Mouse (Mus musculus) kidney, embryonic 14.5 days (tissue): Measurements from ENCODE around the gene Tma16. TPM values are rescaled to one million over a fixed set of nuclear protein-coding genes. Genes with fewer than 3 reads are reported as not detected.

Experiments
- ATAC-seq: fragments of 200-750 bp; cut with Nextera tagmentation; 2 replicates; pipeline ENCODE4 v1.8.0; 2017; ENCODE audit warnings: moderate number of reproducible peaks, mild to moderate bottlenecking, moderate TSS enrichment, moderate library complexity; ENCODE audit not compliant: low FRiP score, low TSS enrichment
- H3K27ac ChIP-seq: fragments of 300-500 bp; sonication (generic); 2 replicates; pipeline ENCODE4 v1.5.1; 2014; ENCODE audit warnings: low read depth, mild to moderate bottlenecking, low read length, moderate library complexity, mixed read lengths
- H3K27me3 ChIP-seq: fragments of 300-500 bp; sonication (generic); 2 replicates; pipeline ENCODE4 v1.6.1; 2014; ENCODE audit warnings: mild to moderate bottlenecking, low read length; ENCODE audit not compliant: control insufficient read depth, insufficient read depth
- H3K36me3 ChIP-seq: fragments of 300-500 bp; sonication (generic); 2 replicates; pipeline ENCODE4 v1.6.1; 2014; ENCODE audit warnings: low read length, mixed read lengths; ENCODE audit not compliant: control insufficient read depth, insufficient read depth
- H3K4me1 ChIP-seq: fragments of 300-500 bp; sonication (generic); 2 replicates; pipeline ENCODE4 v1.6.1; 2014; ENCODE audit warnings: low read length, mixed read lengths; ENCODE audit not compliant: control insufficient read depth, insufficient read depth
- H3K4me2 ChIP-seq: fragments of 300-500 bp; sonication (generic); replicated peaks from 2 replicates; pipeline ENCODE4 v1.6.1; 2014; ENCODE audit warnings: low read depth, mild to moderate bottlenecking, low read length
- H3K4me3 ChIP-seq: fragments of 300-500 bp; sonication (generic); 2 replicates; pipeline ENCODE4 v1.5.1; 2014; ENCODE audit warnings: mild to moderate bottlenecking, low read length
- H3K9ac ChIP-seq: fragments of 300-500 bp; sonication (generic); 2 replicates; pipeline ENCODE4 v1.6.1; 2014; ENCODE audit warnings: low read depth, mild to moderate bottlenecking, low read length, moderate library complexity
- H3K9me3 ChIP-seq: fragments of 300-500 bp; sonication (generic); 2 replicates; pipeline ENCODE4 v1.6.1; 2016; ENCODE audit warnings: low read length; ENCODE audit not compliant: control insufficient read depth
- WGBS: fragments of 180-500 bp; shearing (Covaris S2); extraction: QIAGEN DNeasy Blood & Tissue Kit; methylation state at CpG from one replicate; pipeline ENCODE4 v1.1.7; 2014; 5-methylcytosine and 5-hydroxymethylcytosine counted together
- polyA plus RNA-seq: library from polyadenylated mRNA; unstranded; fragments of >200 nt; fragmentation: Nextera tagmentation; extraction: Ambion mirVana; gene quantifications from 2 replicates; pipeline ENCODE4 v1.2.1, GENCODE M21; 2014

Gene Tma16
- polyA plus RNA-seq, 1 experiment from 2014 or later = 18.3 TPM

GRCm38 (mm10) chr8:66488556-66488955, 2.2 kb upstream of the Tma16 start:
- Histone ChIP-seq H3K4me2 (no peak overlapping the region), H3K27ac (no peak overlapping the region), H3K9me3 (no peaks in the 10 kb centered on the region), H3K36me3 (no peaks in the 10 kb centered on the region), H3K9ac (no peak overlapping the region), H3K27me3 (no peaks in the 10 kb centered on the region), H3K4me3 (no peak overlapping the region), H3K4me1 (no peaks in the 10 kb centered on the region)
- ATAC-seq = no peak
- 54% methylated on average over 3 of the region's 3 CpGs for WGBS

DNA sequence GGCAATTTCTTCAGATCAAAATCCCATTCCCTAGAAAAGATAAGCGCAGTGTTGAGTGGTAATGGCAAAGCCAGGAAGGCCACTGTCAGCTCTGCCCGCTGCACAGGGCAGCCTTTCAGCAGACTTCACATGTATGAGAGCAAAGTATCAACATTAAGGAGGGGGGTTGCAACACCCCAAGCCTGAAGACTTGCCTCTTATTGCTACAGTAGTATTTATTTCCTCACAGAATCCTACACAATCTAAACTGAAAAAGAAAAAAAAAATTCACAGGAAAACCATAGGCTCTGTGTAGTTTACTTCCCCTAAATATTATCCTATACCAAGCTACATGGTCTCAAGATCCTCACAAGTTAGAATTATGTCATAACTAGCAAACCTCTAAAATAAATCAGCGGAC, 9.4 kb downstream of the Tma16 start:
- no peak overlapping the region for H3K4me3 ChIP-seq
- no peak overlapping the region for H3K4me2 ChIP-seq
- no peaks in the 10 kb centered on the region for H3K27me3 ChIP-seq
- 93% methylated on average over 3 of the region's 3 CpGs for WGBS
- no peak overlapping the region for H3K27ac ChIP-seq
- ATAC-seq = no peak
- H3K36me3 ChIP-seq = peaks cover 54% of the 10 kb centered on the region
- no peak overlapping the region for H3K9ac ChIP-seq
- H3K9me3 ChIP-seq = no peaks in the 10 kb centered on the region
- no peaks in the 10 kb centered on the region for H3K4me1 ChIP-seq

DNA sequence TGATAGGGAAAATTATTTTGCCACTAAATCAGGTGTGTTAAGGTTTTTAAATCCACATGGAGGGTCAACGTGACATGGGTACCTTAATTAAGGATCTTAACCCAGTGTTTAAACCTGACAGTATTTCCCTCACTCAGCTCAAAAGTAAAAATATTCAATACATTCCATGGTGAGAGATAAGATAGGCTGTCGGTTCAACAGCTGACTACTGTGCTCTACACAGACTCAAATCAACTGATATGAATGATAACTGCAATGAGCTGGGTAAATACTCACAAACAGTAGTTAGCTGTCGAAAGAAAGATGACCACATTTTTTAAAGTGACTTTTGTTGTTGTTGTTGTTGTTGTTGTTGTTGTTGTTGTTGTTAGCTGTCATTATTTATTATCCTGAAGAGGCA, 16.5 kb downstream of the Tma16 start:
- 88% methylated on average over 3 of the region's 3 CpGs for WGBS
- no peak for ATAC-seq
- H3K4me3 ChIP-seq = no peak overlapping the region

DNA sequence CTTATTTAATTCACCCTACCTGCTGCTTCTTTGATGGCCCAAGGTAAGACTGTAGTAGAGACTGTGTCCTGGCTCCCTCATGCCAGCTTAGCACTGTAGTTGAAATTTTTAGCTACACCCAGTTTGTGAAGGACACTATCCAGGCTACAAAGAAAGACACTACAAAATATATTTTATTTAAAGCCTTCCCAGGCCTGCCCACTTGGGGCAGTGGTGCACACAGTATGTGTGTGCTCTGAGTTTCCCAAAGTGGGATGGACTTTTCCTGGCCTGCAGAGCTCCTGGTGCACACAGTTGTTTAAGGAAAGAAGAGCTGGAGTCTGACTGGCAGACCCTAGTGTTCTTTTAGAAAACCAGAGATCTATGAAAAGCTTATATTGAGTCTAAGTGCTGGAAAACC, 29.3 kb downstream of the Tma16 start:
- H3K4me2 ChIP-seq = no peak overlapping the region
- no peak overlapping the region for H3K4me3 ChIP-seq
- no peak for ATAC-seq
- H3K27me3 ChIP-seq = no peaks in the 10 kb centered on the region
- no peak overlapping the region for H3K9ac ChIP-seq
- no peaks in the 10 kb centered on the region for H3K4me1 ChIP-seq
- H3K36me3 ChIP-seq = no peaks in the 10 kb centered on the region
- H3K9me3 ChIP-seq = no peaks in the 10 kb centered on the region
- no peak overlapping the region for H3K27ac ChIP-seq

More for the DNA sequence above, 16.5 kb downstream of the Tma16 start:
- Histone ChIP-seq H3K9me3 (no peaks in the 10 kb centered on the region), H3K9ac (no peak overlapping the region), H3K4me1 (no peaks in the 10 kb centered on the region), H3K36me3 (no peaks in the 10 kb centered on the region; the same call in 1 of the 2 replicates), H3K4me2 (no peak overlapping the region), H3K27ac (no peak overlapping the region), H3K27me3 (no peaks in the 10 kb centered on the region)

- no peak for ATAC-seq
- 31% methylated on average over 5 of the region's 5 CpGs for WGBS
- no peaks in the 10 kb centered on the region for H3K9me3 ChIP-seq
- H3K36me3 ChIP-seq = no peaks in the 10 kb centered on the region
- H3K27me3 ChIP-seq = no peaks in the 10 kb centered on the region
- H3K27ac ChIP-seq = no peak overlapping the region
- no peaks in the 10 kb centered on the region for H3K4me1 ChIP-seq
- no peak overlapping the region for H3K9ac ChIP-seq
- no peak overlapping the region for H3K4me2 ChIP-seq
- H3K4me3 ChIP-seq = no peak overlapping the region
Observed at GRCm38 (mm10) chr8:66450691-66451090, 35.6 kb downstream of the Tma16 start.

DNA sequence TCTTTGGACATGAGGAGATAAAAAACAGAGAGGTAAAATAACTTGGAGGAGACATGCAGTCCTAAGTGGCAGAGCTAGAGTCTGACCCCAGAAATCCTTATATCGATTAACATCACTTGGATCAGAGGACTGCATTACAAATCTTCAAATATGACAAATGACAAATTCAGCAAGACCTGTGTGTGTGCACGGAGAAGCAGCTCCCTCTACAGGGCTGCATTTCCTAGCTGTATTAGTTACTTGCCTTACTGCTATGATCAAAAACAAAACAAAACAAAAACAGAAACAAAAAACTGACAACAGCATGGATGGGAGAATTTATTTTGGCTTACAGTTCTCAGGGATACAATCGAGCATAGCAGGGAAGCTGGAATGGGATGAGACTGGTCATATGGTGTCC, 41.0 kb downstream of the Tma16 start:
- WGBS = 79% methylated on average over 3 of the region's 3 CpGs
- no peak overlapping the region for H3K4me2 ChIP-seq
- no peak overlapping the region for H3K4me3 ChIP-seq
- H3K4me1 ChIP-seq = no peaks in the 10 kb centered on the region
- ATAC-seq = no peak
- no peak overlapping the region for H3K27ac ChIP-seq
- no peaks in the 10 kb centered on the region for H3K27me3 ChIP-seq
- no peaks in the 10 kb centered on the region for H3K36me3 ChIP-seq
- H3K9ac ChIP-seq = no peak overlapping the region
- no peaks in the 10 kb centered on the region for H3K9me3 ChIP-seq

GRCm38 (mm10) chr8:66444141-66444540, 42.2 kb downstream of the Tma16 start:
- H3K4me2 ChIP-seq = no peak overlapping the region
- no peaks in the 10 kb centered on the region for H3K4me1 ChIP-seq
- no peaks in the 10 kb centered on the region for H3K9me3 ChIP-seq
- no peaks in the 10 kb centered on the region for H3K36me3 ChIP-seq
- WGBS = 77% methylated on average over 5 of the region's 5 CpGs
- H3K27ac ChIP-seq = no peak overlapping the region
- H3K27me3 ChIP-seq = no peaks in the 10 kb centered on the region
- ATAC-seq = no peak
- H3K4me3 ChIP-seq = no peak overlapping the region
- H3K9ac ChIP-seq = no peak overlapping the region

DNA sequence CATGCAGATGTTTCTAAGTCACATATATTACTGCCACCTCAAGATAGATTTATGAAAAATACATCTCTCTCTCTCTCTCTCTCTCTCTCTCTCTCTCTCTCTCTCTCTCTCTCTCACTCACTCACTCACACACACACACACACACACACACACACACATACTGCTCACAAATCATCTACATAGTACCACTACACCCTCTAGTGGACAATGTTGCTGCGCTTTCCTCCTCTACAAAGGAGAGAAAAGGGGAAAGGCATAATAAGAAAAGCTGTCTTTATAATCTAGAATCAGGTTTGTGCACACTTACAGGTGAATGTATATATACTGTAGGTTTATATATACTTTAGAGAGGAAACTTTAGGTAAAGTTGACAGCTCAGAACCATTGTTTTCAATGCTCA, 43.6 kb downstream of the Tma16 start:
- H3K36me3 ChIP-seq = no peaks in the 10 kb centered on the region
- no peak overlapping the region for H3K27ac ChIP-seq
- ATAC-seq = peak; percentile 52; the same call in 1 of the 2 replicates
- no peak overlapping the region for H3K4me2 ChIP-seq
- no peaks in the 10 kb centered on the region for H3K4me1 ChIP-seq
- H3K9me3 ChIP-seq = no peaks in the 10 kb centered on the region
- H3K27me3 ChIP-seq = no peaks in the 10 kb centered on the region
- no peak overlapping the region for H3K9ac ChIP-seq
- no peak overlapping the region for H3K4me3 ChIP-seq
- 14% methylated on average over 1 of the region's 1 CpGs for WGBS

GRCm38 (mm10) chr8:66441123-66441522, 45.2 kb downstream of the Tma16 start:
- no peak for ATAC-seq
- H3K9me3 ChIP-seq = no peaks in the 10 kb centered on the region
- H3K4me1 ChIP-seq = no peaks in the 10 kb centered on the region
- no peak overlapping the region for H3K9ac ChIP-seq
- no peak overlapping the region for H3K4me3 ChIP-seq
- no peaks in the 10 kb centered on the region for H3K27me3 ChIP-seq
- H3K27ac ChIP-seq = no peak overlapping the region
- no peak overlapping the region for H3K4me2 ChIP-seq
- 31% methylated on average over 1 of the region's 1 CpGs for WGBS
- no peaks in the 10 kb centered on the region for H3K36me3 ChIP-seq

DNA sequence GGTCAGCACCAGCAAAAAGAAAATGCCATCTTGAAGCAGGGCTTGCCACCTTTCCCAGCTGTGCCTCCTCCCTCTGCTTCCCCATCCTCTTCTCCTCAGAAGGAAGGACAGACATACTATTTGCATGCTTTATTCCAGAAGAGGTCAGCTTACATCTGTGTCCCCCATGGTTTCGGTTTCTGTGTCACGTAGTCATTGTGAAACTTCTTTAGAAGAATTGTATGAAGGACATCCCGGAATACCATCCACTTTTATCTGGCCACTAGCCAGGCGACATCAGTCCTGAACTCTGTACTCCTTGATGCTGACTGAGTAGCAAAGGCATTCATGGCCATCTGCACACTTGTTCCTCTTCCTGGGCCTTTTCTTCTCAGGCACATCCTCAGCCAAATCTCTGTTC, 47.9 kb downstream of the Tma16 start:
- no peaks in the 10 kb centered on the region for H3K36me3 ChIP-seq
- no peak overlapping the region for H3K9ac ChIP-seq
- no peaks in the 10 kb centered on the region for H3K9me3 ChIP-seq
- H3K27ac ChIP-seq = no peak overlapping the region
- H3K4me1 ChIP-seq = no peaks in the 10 kb centered on the region
- H3K27me3 ChIP-seq = no peaks in the 10 kb centered on the region
- ATAC-seq = no peak
- 84% methylated on average over 4 of the region's 4 CpGs for WGBS
- H3K4me2 ChIP-seq = no peak overlapping the region
- H3K4me3 ChIP-seq = no peak overlapping the region
